Mouse (Mus musculus) intestine, postnatal 0 days (tissue): ENCODE measurements around the gene Krt78. TPM values are rescaled to one million over a fixed set of nuclear protein-coding genes. Genes with fewer than 3 reads are reported as not detected.

ENCODE experiments used
- ATAC-seq: fragments of 200-750 bp; cut with Nextera tagmentation; 2 replicates; pipeline ENCODE4 v1.8.0; 2017; ENCODE audit warnings: mild to moderate bottlenecking, moderate TSS enrichment, moderate library complexity
- H3K27ac ChIP-seq: fragments of 300-500 bp; sonication (generic); 2 replicates; pipeline ENCODE4 v1.5.1; 2014; ENCODE audit warnings: mild to moderate bottlenecking, low read depth, low read length, moderate library complexity
- H3K27me3 ChIP-seq: fragments of 300-500 bp; sonication (generic); replicated peaks from 2 replicates; pipeline ENCODE4 v1.6.1; 2014; ENCODE audit warnings: low read length, mixed read lengths; ENCODE audit not compliant: control insufficient read depth, insufficient read depth
- H3K36me3 ChIP-seq: fragments of 300-500 bp; sonication (generic); 2 replicates; pipeline ENCODE4 v1.6.1; 2014; ENCODE audit warnings: mild to moderate bottlenecking, moderate library complexity; ENCODE audit not compliant: control insufficient read depth, insufficient read depth
- H3K4me1 ChIP-seq: fragments of 300-500 bp; sonication (generic); replicated peaks from 2 replicates; pipeline ENCODE4 v1.6.1; 2014; ENCODE audit warnings: antibody characterized with exemption, low read length, mixed read lengths; ENCODE audit not compliant: control insufficient read depth, insufficient read depth
- H3K4me2 ChIP-seq: fragments of 300-500 bp; sonication (generic); replicated peaks from 2 replicates; pipeline ENCODE4 v1.6.1; 2014; ENCODE audit warnings: low read depth, mild to moderate bottlenecking, moderate library complexity
- H3K4me3 ChIP-seq: fragments of 300-500 bp; sonication (generic); 2 replicates; pipeline ENCODE4 v1.5.1; 2014; ENCODE audit warnings: low read depth, low read length
- H3K9ac ChIP-seq: fragments of 300-500 bp; sonication (generic); 2 replicates; pipeline ENCODE4 v1.6.1; 2014; ENCODE audit warnings: mild to moderate bottlenecking, low read depth, low read length
- H3K9me3 ChIP-seq: fragments of 300-500 bp; sonication (generic); 2 replicates; pipeline ENCODE4 v1.6.1; 2016; ENCODE audit warnings: mixed run types; ENCODE audit not compliant: control insufficient read depth
- CTCF ChIP-seq: sonication (generic); IDR thresholded peaks from 2 replicates; pipeline ENCODE4 v1.5.1; 2016; ENCODE audit warnings: low read depth, mild to moderate bottlenecking, control low read depth, antibody characterized with exemption, moderate library complexity
- WGBS: fragments of 180-500 bp; shearing (Covaris S2); extraction: QIAGEN DNeasy Blood & Tissue Kit; methylation state at CpG from one replicate; pipeline ENCODE4 v1.1.7; 2014; 5-methylcytosine and 5-hydroxymethylcytosine counted together
- polyA plus RNA-seq: library from polyadenylated mRNA; unstranded; fragments of >200 nt; fragmentation: Nextera tagmentation; extraction: Ambion mirVana; gene quantifications from 2 replicates; pipeline ENCODE4 v1.2.1, GENCODE M21; 2015

The Krt78 gene
- polyA plus RNA-seq, 1 experiment from 2014 or later: 0.03 TPM

DNA sequence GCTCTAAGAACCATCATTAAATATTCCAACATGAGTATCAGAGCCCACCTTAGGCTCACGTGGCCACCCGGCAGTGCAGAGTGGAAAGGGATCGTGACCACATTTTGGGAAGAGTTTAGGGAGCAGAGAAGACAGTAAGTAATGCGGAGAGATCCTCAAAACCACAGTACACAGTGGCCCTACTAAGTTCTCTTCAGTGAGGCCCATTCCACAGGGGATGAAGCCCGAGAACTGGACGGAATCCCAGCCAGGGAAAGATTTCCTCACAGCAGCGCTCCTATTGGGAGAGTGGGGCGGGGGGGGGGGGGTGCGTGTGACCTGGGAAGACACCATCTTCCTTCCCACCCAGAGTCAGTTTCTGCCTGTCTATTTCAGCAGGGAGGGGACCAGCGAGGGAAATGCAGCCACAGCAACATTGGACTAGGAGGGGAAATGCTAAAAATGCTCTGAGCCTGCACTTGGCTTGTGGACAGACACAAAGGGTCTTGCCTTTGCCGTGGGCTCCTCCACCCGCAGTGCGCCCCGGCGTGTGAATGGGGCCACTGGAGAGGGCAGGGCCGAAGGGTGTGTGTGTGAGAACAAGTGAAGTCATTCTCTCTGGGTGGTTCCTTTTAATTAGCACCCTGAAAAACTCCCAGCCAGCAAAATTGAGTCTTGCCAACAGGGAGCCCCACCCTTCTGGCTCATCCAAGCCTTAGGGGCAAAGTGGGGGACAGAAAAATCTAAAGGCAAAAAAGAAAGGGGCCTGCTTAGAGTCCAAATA, 20.2 kb upstream of the Krt78 start:
- no peak for TF ChIP-seq CTCF
- H3K4me3 ChIP-seq: no peak overlapping the region
- H3K4me1 ChIP-seq: peaks cover 20% of the 10 kb centered on the region
- no peaks in the 10 kb centered on the region for H3K36me3 ChIP-seq
- peak overlapping the region; percentile 99 for H3K27ac ChIP-seq
- WGBS: 53% methylated on average over 14 of the region's 16 CpGs
- no peak overlapping the region for H3K9ac ChIP-seq
- no peaks in the 10 kb centered on the region for H3K9me3 ChIP-seq
- peak overlapping the region; percentile 27; the same call in 1 of the 2 replicates for H3K4me2 ChIP-seq
- no peaks in the 10 kb centered on the region for H3K27me3 ChIP-seq
- no peak for ATAC-seq

DNA sequence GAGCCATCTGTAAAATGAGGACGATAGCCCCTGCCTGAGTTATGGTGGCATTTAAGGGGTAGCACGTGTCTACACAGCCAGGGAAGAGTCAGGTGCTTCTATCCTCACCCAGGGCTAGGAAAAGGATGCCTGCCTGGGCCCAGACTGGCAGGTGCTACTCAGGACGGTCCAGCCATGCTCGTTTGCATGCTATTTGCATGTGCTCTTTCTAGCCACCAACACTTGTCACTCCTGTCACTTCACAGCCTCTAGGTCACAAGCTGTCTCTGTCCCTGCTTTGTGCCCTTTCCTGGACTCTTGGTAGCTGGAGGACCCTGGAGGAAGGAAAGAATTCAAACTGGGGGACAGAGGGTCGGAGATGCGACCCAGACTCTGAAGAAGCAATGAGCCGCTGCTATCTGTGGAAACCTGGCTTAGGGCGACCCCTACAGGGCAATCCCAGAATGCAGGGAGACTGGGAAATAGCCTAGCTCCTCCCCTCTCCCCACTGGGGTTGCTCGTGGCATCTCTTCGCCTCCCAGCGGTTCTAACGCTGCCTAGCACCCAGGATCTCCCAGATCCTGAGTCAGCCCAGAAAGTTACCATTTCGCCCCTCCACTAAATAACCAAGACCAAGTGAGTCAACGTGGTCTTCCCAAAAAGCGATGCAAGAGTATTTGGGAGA, 19.5 kb upstream of the Krt78 start:
- no peak overlapping the region for H3K9ac ChIP-seq
- ATAC-seq: 0 out of 2 replicates have a peak, but pooled peaks have one; percentile 10
- no peak overlapping the region for H3K4me2 ChIP-seq

DNA sequence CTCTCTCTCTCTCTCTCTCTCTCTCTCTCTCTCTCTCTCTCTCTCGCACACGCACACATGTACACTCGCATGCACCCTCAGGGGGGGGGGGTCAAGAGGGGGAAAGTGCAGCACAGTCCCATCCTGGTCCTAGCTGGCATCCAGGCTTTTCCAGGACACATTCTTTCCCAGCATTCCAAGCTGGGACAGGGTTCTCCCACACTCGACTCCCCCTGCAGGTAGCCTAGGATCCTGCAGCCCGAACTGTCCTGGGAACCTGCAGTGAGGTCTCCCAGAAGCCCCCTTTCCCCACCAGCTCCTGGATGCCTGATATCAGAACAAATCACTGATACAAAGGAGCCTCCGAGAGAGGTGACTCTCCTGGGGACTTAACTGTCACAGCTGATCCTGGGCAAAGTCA, 16.4 kb upstream of the Krt78 start:
- 14% methylated on average over 3 of the region's 6 CpGs for WGBS
- H3K27ac ChIP-seq: no peak overlapping the region
- H3K4me3 ChIP-seq: no peak overlapping the region
- peaks cover 5% of the 10 kb centered on the region; the same call in 1 of the 2 replicates for H3K4me1 ChIP-seq
- H3K4me2 ChIP-seq: no peak overlapping the region
- H3K9ac ChIP-seq: no peak overlapping the region
- no peaks in the 10 kb centered on the region for H3K9me3 ChIP-seq
- ATAC-seq: no peak
- TF ChIP-seq CTCF: peak; percentile 81
- no peaks in the 10 kb centered on the region for H3K27me3 ChIP-seq
- no peaks in the 10 kb centered on the region for H3K36me3 ChIP-seq

More for the DNA sequence above, 19.5 kb upstream of the Krt78 start:
- no peaks in the 10 kb centered on the region for H3K27me3 ChIP-seq
- no peak overlapping the region for H3K4me3 ChIP-seq
- no peak overlapping the region for H3K27ac ChIP-seq
- no peaks in the 10 kb centered on the region for H3K9me3 ChIP-seq
- H3K36me3 ChIP-seq: no peaks in the 10 kb centered on the region
- peak; percentile 99 for TF ChIP-seq CTCF
- peaks cover 20% of the 10 kb centered on the region for H3K4me1 ChIP-seq
- 14% methylated on average over 15 of the region's 15 CpGs for WGBS

DNA sequence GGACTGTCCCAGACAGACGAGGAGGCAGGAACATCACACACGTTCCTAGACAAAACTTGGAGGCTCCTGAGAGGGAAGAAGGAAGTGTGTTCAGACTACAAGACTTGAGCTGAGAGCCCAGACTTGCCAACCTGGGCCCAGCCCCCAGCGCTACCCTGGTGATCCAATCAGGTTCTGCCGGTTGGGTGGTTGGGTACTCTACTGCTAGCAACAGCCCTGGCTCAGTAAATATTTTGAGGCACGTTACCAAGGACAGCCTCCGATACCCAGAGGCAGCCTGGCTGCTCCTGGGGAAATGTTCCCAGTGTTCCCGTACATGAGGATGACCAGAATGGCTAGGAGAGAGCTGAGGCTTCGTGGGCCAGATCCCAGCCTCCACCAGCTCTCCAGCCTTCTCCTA, 12.7 kb upstream of the Krt78 start:
- 61% methylated on average over 8 of the region's 8 CpGs for WGBS
- no peak for TF ChIP-seq CTCF
- H3K9ac ChIP-seq: no peak overlapping the region
- no peaks in the 10 kb centered on the region for H3K27me3 ChIP-seq
- ATAC-seq: peak; percentile 42; the same call in 1 of the 2 replicates
- no peaks in the 10 kb centered on the region for H3K4me1 ChIP-seq
- no peaks in the 10 kb centered on the region for H3K36me3 ChIP-seq
- no peak overlapping the region for H3K4me3 ChIP-seq
- H3K9me3 ChIP-seq: no peaks in the 10 kb centered on the region
- H3K27ac ChIP-seq: no peak overlapping the region
- H3K4me2 ChIP-seq: no peak overlapping the region

DNA sequence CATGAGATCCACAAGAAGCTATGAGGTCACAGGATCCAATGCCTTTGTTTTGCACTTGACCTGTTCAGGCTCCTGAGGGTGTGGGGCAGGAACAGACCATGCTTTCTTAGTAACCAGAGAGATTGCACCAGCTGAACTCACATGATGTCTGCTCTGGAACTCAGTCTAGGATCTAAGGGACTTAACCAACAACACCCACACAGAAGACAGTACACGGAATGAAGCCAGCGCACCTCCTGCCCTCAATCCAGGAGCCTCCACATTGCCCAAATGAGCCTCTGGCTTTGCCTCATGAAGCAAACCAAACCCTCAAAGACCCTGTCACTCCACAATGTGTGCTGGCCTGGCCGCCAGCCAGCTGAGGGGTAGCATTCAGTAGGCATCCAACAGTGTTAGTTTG, 4.8 kb upstream of the Krt78 start:
- H3K4me3 ChIP-seq: no peak overlapping the region
- H3K36me3 ChIP-seq: no peaks in the 10 kb centered on the region
- H3K9ac ChIP-seq: no peak overlapping the region
- H3K9me3 ChIP-seq: no peaks in the 10 kb centered on the region
- ATAC-seq: no peak
- H3K27me3 ChIP-seq: no peaks in the 10 kb centered on the region
- no peak overlapping the region for H3K4me2 ChIP-seq
- no peaks in the 10 kb centered on the region for H3K4me1 ChIP-seq
- WGBS: 94% methylated on average over 3 of the region's 3 CpGs
- no peak overlapping the region for H3K27ac ChIP-seq
- TF ChIP-seq CTCF: no peak

DNA sequence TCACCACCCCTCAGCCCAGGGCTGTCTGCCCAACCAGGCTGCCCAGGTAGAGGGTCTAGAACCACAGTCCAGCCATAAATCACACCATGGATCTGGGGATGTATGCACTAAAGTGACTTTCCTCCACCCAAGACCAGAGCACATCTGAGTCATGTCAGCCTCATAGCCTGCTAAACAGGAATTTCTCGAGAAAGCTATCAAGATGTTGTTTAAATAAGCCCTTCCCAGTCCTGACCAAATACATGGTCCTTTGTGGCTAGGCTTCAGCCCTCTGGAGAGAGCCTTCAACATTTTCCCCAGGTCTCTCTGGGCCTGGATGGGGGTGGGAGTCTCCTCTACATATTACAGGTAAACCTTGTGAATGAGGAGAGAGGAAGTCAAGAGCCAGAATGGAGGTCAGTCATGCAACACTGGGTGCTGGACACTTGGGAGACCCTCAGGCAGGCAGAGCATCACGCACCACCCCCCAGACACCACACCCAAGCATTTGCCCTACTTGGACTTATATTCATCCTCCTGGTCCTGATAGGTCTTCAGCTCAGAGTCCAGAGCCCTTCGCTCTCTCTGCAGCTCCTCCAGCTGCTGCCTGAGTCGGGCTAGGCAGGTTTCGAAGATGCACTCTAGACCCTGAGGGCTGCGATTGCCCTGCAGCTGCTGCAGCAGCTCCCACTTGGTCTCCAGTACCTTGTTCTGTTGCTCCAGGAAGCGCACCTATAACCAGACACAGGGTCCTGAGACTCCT, 1.2 kb downstream of the Krt78 start:
- 0 out of 2 replicates have a peak, but pooled peaks have one; percentile 22 for ATAC-seq
- TF ChIP-seq CTCF: no peak
- H3K27ac ChIP-seq: no peak overlapping the region

More for the DNA sequence above, 1.2 kb downstream of the Krt78 start:
- Histone ChIP-seq H3K9me3 (no peaks in the 10 kb centered on the region), H3K4me3 (no peak overlapping the region), H3K36me3 (no peaks in the 10 kb centered on the region), H3K4me1 (no peaks in the 10 kb centered on the region), H3K9ac (no peak overlapping the region), H3K4me2 (no peak overlapping the region), H3K27me3 (no peaks in the 10 kb centered on the region)
- WGBS: 64% methylated on average over 7 of the region's 7 CpGs
